Mouse (Mus musculus) liver, embryonic 15.5 days (tissue): Measurements from ENCODE around the gene Sox8. TPM values are rescaled to one million over a fixed set of nuclear protein-coding genes. Genes with fewer than 3 reads are reported as not detected.
A peak's percentile ranks its signal among the peaks of the same experiment; 100 is the strongest.

Source experiments
- ATAC-seq: fragments of 200-750 bp; cut with Nextera tagmentation; 2 replicates; pipeline ENCODE4 v1.8.0; 2017; ENCODE audit warnings: moderate number of reproducible peaks, mild to moderate bottlenecking, moderate library complexity; ENCODE audit not compliant: insufficient read depth
- H3K27ac ChIP-seq: fragments of 300-500 bp; sonication (generic); replicated peaks from 2 replicates; pipeline ENCODE4 v1.5.1; 2015; ENCODE audit warnings: mild to moderate bottlenecking, inconsistent platforms
- H3K27me3 ChIP-seq: fragments of 300-500 bp; sonication (generic); 2 replicates; pipeline ENCODE4 v1.6.1; 2015; ENCODE audit warnings: mild to moderate bottlenecking, inconsistent platforms
- H3K36me3 ChIP-seq: fragments of 300-500 bp; sonication (generic); replicated peaks from 2 replicates; pipeline ENCODE4 v1.6.1; 2015; ENCODE audit warnings: moderate library complexity, mild to moderate bottlenecking, inconsistent platforms
- H3K4me1 ChIP-seq: fragments of 300-500 bp; sonication (generic); replicated peaks from 2 replicates; pipeline ENCODE4 v1.6.1; 2015; ENCODE audit warnings: inconsistent platforms
- H3K4me2 ChIP-seq: fragments of 300-500 bp; sonication (generic); 2 replicates; pipeline ENCODE4 v1.6.1; 2015; ENCODE audit warnings: moderate library complexity, mild to moderate bottlenecking, inconsistent platforms
- H3K4me3 ChIP-seq: fragments of 300-500 bp; sonication (generic); replicated peaks from 2 replicates; pipeline ENCODE4 v1.5.1; 2015; ENCODE audit warnings: mild to moderate bottlenecking, inconsistent platforms
- H3K9ac ChIP-seq: fragments of 300-500 bp; sonication (generic); 2 replicates; pipeline ENCODE4 v1.6.1; 2015; ENCODE audit warnings: moderate library complexity, mild to moderate bottlenecking, inconsistent platforms
- H3K9me3 ChIP-seq: fragments of 300-500 bp; sonication (generic); replicated peaks from 2 replicates; pipeline ENCODE4 v1.6.1; 2016; ENCODE audit warnings: inconsistent platforms
- WGBS: fragments of 180-500 bp; shearing (Covaris S2); methylation state at CpG from one replicate; pipeline ENCODE4 v1.1.7; 2015; ENCODE audit warnings: mixed read lengths; ENCODE audit not compliant: insufficient replicate concordance; 5-methylcytosine and 5-hydroxymethylcytosine counted together
- polyA plus RNA-seq: library from polyadenylated mRNA; unstranded; fragments of >200 nt; fragmentation: Nextera tagmentation; extraction: Ambion mirVana; gene quantifications from 2 replicates; pipeline ENCODE4 v1.2.1, GENCODE M21; 2015

Gene Sox8
- polyA plus RNA-seq, 1 experiment from 2014 or later, result 0.21 TPM

DNA sequence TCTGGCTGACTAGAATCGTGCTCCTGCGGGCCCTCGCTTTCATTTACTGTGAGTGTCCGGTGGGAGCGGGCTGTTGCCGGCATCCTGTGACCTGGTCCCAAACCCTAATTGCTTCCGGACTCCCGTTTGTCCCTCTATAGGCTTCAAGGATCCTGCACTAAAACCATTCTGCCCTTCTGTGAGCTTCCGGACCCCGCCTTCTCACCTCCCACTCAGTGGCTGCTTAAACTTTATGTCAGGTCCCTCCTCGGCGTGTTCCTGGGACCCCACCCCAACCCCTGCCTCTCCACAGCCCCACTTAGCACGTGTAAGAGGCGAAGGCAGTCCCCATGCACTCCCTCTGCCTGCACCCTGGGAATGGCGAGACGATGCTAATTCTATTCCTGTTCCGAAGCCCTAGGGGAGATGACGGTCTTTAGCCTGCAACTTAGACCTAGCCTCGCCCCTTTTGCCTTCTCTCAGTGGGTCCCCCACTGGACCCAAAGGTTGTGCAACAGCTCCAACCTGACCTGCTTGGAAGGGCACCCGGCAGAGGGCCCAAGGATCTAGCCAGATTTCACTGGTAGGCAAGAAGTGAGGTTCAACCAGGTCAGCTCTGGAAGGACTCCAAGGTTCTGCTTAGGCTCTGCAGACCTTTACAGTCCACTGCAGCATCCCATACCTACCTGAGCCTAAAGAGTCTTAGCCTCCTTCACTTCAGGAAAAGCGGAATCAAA is 9.0 kb upstream of the Sox8 start:
- Histone ChIP-seq H3K4me3 (peak overlapping the region; percentile 80), H3K4me2 (peak overlapping the region; percentile 92), H3K4me1 (peaks cover 40% of the 10 kb centered on the region), H3K27ac (peak overlapping the region; percentile 62), H3K27me3 (peaks cover 25% of the 10 kb centered on the region), H3K36me3 (no peaks in the 10 kb centered on the region), H3K9ac (peak overlapping the region; percentile 72), H3K9me3 (no peaks in the 10 kb centered on the region)
- peak; percentile 53 for ATAC-seq
- WGBS, result 5% methylated on average over 21 of the region's 21 CpGs

- peak within 1 kb of the TSS; percentile 92 for H3K4me2 ChIP-seq
- peak; percentile 93 for ATAC-seq
These were observed 8.4 kb upstream of the Sox8 start, which contains the start of gene Lmf1 for GRCm38 (mm10) chr17:25578920-25579319. Lmf1 (plus strand) TSS chr17:25579085.

GRCm38 (mm10) chr17:25577702-25578101 is 7.2 kb upstream of the Sox8 start:
- H3K9ac ChIP-seq, result no peak overlapping the region
- 48% methylated on average over 2 of the region's 2 CpGs for WGBS
- ATAC-seq, result no peak

More at GRCm38 (mm10) chr17:25578920-25579319, 8.4 kb upstream of the Sox8 start, which contains the start of gene Lmf1:
- Histone ChIP-seq H3K4me1 (peaks cover 35% of the 10 kb centered on the region), H3K27me3 (peaks cover 31% of the 10 kb centered on the region), H3K9me3 (no peaks in the 10 kb centered on the region), H3K4me3 (peak within 1 kb of the TSS; percentile 80), H3K27ac (peak within 1 kb of the TSS; percentile 62), H3K36me3 (no peaks in the 10 kb centered on the region), H3K9ac (peak within 1 kb of the TSS; percentile 72)
- 0% methylated on average over 31 of the region's 31 CpGs for WGBS

GRCm38 (mm10) chr17:25577263-25577662 is 6.8 kb upstream of the Sox8 start:
- H3K9ac ChIP-seq, result no peak overlapping the region
- no peak overlapping the region for H3K4me2 ChIP-seq
- H3K36me3 ChIP-seq, result no peaks in the 10 kb centered on the region
- WGBS, result 40% methylated on average over 6 of the region's 6 CpGs
- peaks cover 47% of the 10 kb centered on the region for H3K27me3 ChIP-seq
- no peak for ATAC-seq
- peaks cover 20% of the 10 kb centered on the region for H3K4me1 ChIP-seq
- H3K4me3 ChIP-seq, result no peak overlapping the region
- no peak overlapping the region for H3K27ac ChIP-seq
- no peaks in the 10 kb centered on the region for H3K9me3 ChIP-seq

More at GRCm38 (mm10) chr17:25577702-25578101, 7.2 kb upstream of the Sox8 start:
- Histone ChIP-seq H3K36me3 (no peaks in the 10 kb centered on the region), H3K9me3 (no peaks in the 10 kb centered on the region), H3K4me1 (peaks cover 24% of the 10 kb centered on the region), H3K4me2 (no peak overlapping the region), H3K4me3 (no peak overlapping the region), H3K27me3 (peaks cover 42% of the 10 kb centered on the region), H3K27ac (no peak overlapping the region)

DNA sequence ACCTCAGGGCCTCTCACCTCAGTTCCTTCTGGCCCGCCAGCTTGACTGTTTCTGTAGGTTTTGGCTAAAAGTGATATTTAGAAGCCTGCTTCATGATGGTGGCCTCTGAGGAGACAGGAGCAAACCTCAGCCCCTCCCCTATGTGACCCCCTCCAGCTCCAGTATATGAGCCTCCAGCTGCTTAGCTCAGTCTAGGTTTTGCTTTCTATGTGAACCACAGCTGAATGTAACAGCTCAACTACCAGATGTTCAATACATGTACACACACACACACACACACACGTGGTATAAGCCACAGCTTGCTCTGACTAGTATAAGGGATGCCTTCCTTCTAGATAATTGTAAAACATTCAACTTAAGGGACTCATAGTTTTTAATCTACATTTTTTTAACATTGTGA is 5.5 kb upstream of the Sox8 start:
- Histone ChIP-seq H3K9ac (no peak overlapping the region), H3K27me3 (peaks cover 59% of the 10 kb centered on the region), H3K36me3 (no peaks in the 10 kb centered on the region), H3K27ac (no peak overlapping the region), H3K4me2 (no peak overlapping the region), H3K4me3 (no peak overlapping the region), H3K4me1 (peaks cover 22% of the 10 kb centered on the region), H3K9me3 (no peaks in the 10 kb centered on the region)
- 45% methylated on average over 2 of the region's 2 CpGs for WGBS
- no peak for ATAC-seq

GRCm38 (mm10) chr17:25575208-25575971 is 4.9 kb upstream of the Sox8 start:
- Histone ChIP-seq H3K27me3 (peaks cover 66% of the 10 kb centered on the region), H3K9me3 (no peaks in the 10 kb centered on the region), H3K4me3 (no peak overlapping the region), H3K4me1 (peaks cover 26% of the 10 kb centered on the region), H3K27ac (no peak overlapping the region), H3K4me2 (no peak overlapping the region), H3K9ac (no peak overlapping the region), H3K36me3 (no peaks in the 10 kb centered on the region)
- ATAC-seq, result no peak
- WGBS, result 60% methylated on average over 12 of the region's 12 CpGs

- peak overlapping the region; percentile 38 for H3K4me3 ChIP-seq
- no peaks in the 10 kb centered on the region for H3K9me3 ChIP-seq
- peaks cover 93% of the 10 kb centered on the region for H3K27me3 ChIP-seq
- no peaks in the 10 kb centered on the region for H3K36me3 ChIP-seq
- WGBS, result 5% methylated on average over 8 of the region's 8 CpGs
- H3K27ac ChIP-seq, result no peak overlapping the region
- H3K4me2 ChIP-seq, result peak overlapping the region; percentile 58
- peaks cover 14% of the 10 kb centered on the region for H3K4me1 ChIP-seq
- ATAC-seq, result no peak
- no peak overlapping the region for H3K9ac ChIP-seq
These were observed 951 bp upstream of the Sox8 start for GRCm38 (mm10) chr17:25571453-25571820.

GRCm38 (mm10) chr17:25569833-25570647 is 446 bp downstream of the Sox8 start:
- H3K36me3 ChIP-seq, result no peaks in the 10 kb centered on the region
- H3K4me3 ChIP-seq, result peak overlapping the region; percentile 38
- WGBS, result 6% methylated on average over 54 of the region's 54 CpGs
- H3K9ac ChIP-seq, result no peak overlapping the region
- ATAC-seq, result no peak
- H3K27ac ChIP-seq, result no peak overlapping the region
- H3K4me1 ChIP-seq, result peaks cover 14% of the 10 kb centered on the region
- peak overlapping the region; percentile 58 for H3K4me2 ChIP-seq
- H3K9me3 ChIP-seq, result no peaks in the 10 kb centered on the region
- peaks cover 87% of the 10 kb centered on the region for H3K27me3 ChIP-seq

DNA sequence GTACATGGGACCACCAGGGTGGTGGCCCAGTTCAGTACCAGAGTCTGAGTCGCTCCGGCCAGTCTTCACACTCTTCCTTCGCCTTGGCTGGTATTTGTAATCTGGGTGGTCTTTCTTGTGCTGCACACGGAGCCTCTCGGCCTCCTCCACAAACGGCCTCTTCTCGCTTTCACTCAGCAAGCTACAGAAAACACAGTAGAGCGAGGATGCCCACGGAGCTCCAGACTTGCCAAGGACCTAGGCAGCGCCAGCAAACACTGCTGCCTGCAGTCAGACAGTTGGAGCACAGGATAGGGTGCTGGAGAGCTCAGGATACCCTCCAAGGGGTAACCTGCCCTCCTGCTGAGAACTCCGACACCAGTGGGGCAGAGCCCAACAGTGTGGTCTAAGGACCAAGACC is 1.6 kb downstream of the Sox8 start:
- no peak for ATAC-seq
- no peak overlapping the region for H3K4me3 ChIP-seq
- H3K27me3 ChIP-seq, result peaks cover 76% of the 10 kb centered on the region
- H3K9ac ChIP-seq, result no peak overlapping the region
- H3K4me2 ChIP-seq, result no peak overlapping the region
- H3K36me3 ChIP-seq, result no peaks in the 10 kb centered on the region
- H3K9me3 ChIP-seq, result no peaks in the 10 kb centered on the region
- H3K27ac ChIP-seq, result no peak overlapping the region
- peaks cover 14% of the 10 kb centered on the region for H3K4me1 ChIP-seq
- 68% methylated on average over 11 of the region's 11 CpGs for WGBS

- Histone ChIP-seq H3K4me1 (peaks cover 14% of the 10 kb centered on the region), H3K9ac (no peak overlapping the region)
- 31% methylated on average over 10 of the region's 10 CpGs for WGBS
These were observed 2.3 kb downstream of the Sox8 start for GRCm38 (mm10) chr17:25568206-25568605.

DNA sequence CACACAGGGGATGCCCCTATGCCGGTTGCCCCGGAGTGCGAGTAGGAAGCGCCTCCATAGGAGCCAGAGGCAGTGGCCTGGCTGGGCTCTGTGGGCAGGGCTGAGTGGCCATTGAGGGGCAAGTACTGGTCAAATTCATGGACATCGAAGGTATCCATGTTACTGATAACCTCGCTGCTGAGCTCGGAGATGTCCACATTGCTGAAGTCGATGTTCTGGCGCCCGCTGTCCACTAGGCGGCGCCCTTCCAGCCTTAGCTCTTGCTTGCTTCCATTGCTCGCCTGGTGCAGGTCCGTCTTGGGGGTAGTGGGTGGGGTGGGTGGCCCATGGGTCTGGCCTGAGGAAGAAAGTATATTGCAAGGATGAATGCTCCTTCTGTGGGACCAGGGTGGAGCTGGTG is 2.7 kb downstream of the Sox8 start:
- Histone ChIP-seq H3K9ac (no peak overlapping the region), H3K36me3 (no peaks in the 10 kb centered on the region), H3K4me3 (no peak overlapping the region), H3K9me3 (no peaks in the 10 kb centered on the region), H3K27me3 (peaks cover 72% of the 10 kb centered on the region), H3K4me2 (no peak overlapping the region), H3K4me1 (peaks cover 14% of the 10 kb centered on the region), H3K27ac (no peak overlapping the region)
- no peak for ATAC-seq
- 17% methylated on average over 14 of the region's 14 CpGs for WGBS

More at GRCm38 (mm10) chr17:25568206-25568605, 2.3 kb downstream of the Sox8 start:
- no peaks in the 10 kb centered on the region for H3K9me3 ChIP-seq
- H3K36me3 ChIP-seq, result no peaks in the 10 kb centered on the region
- no peak overlapping the region for H3K4me2 ChIP-seq
- H3K4me3 ChIP-seq, result no peak overlapping the region
- H3K27me3 ChIP-seq, result peaks cover 73% of the 10 kb centered on the region
- no peak for ATAC-seq
- no peak overlapping the region for H3K27ac ChIP-seq
